Mouse (Mus musculus) lung, embryonic 16.5 days (tissue): ENCODE results near the gene Frmd5. TPM values are rescaled to one million over a fixed set of nuclear protein-coding genes. Genes with fewer than 3 reads are reported as not detected.

ENCODE experiments used
- ATAC-seq: fragments of 200-750 bp; cut with Nextera tagmentation; 2 replicates; pipeline ENCODE4 v1.8.0; 2017; ENCODE audit warnings: low read depth, mild to moderate bottlenecking, moderate library complexity
- H3K27ac ChIP-seq: fragments of 300-500 bp; sonication (generic); 2 replicates; pipeline ENCODE4 v1.5.1; 2014; ENCODE audit warnings: mild to moderate bottlenecking, control low read depth, low read length
- H3K27me3 ChIP-seq: fragments of 300-500 bp; sonication (generic); 2 replicates; pipeline ENCODE4 v1.6.1; 2014; ENCODE audit warnings: low read depth, low read length, mixed read lengths; ENCODE audit not compliant: control insufficient read depth, insufficient read depth
- H3K36me3 ChIP-seq: fragments of 300-500 bp; sonication (generic); 2 replicates; pipeline ENCODE4 v1.6.1; 2014; ENCODE audit warnings: low read length; ENCODE audit not compliant: control insufficient read depth, insufficient read depth
- H3K4me1 ChIP-seq: fragments of 300-500 bp; sonication (generic); replicated peaks from 2 replicates; pipeline ENCODE4 v1.6.1; 2014; ENCODE audit warnings: low read length, mixed read lengths; ENCODE audit not compliant: control insufficient read depth, insufficient read depth
- H3K4me2 ChIP-seq: fragments of 300-500 bp; sonication (generic); 2 replicates; pipeline ENCODE4 v1.6.1; 2014; ENCODE audit warnings: low read depth, low read length, control low read depth
- H3K4me3 ChIP-seq: fragments of 300-500 bp; sonication (generic); 2 replicates; pipeline ENCODE4 v1.5.1; 2014; ENCODE audit warnings: mild to moderate bottlenecking, low read length, control low read depth
- H3K9ac ChIP-seq: fragments of 300-500 bp; sonication (generic); 2 replicates; pipeline ENCODE4 v1.6.1; 2014; ENCODE audit warnings: low read length, control low read depth
- H3K9me3 ChIP-seq: fragments of 300-500 bp; sonication (generic); 2 replicates; pipeline ENCODE4 v1.6.1; 2016; ENCODE audit warnings: low read length; ENCODE audit not compliant: control insufficient read depth
- WGBS: fragments of 180-500 bp; shearing (Covaris S2); extraction: QIAGEN DNeasy Blood & Tissue Kit; methylation state at CpG from one replicate; pipeline ENCODE4 v1.1.7; 2014; 5-methylcytosine and 5-hydroxymethylcytosine counted together
- polyA plus RNA-seq: library from polyadenylated mRNA; unstranded; fragments of >200 nt; fragmentation: Nextera tagmentation; extraction: Ambion mirVana; gene quantifications from 2 replicates; pipeline ENCODE4 v1.2.1, GENCODE M21; 2015

The Frmd5 gene
- polyA plus RNA-seq, 1 experiment from 2014 or later = 4.4 TPM

GRCm38 (mm10) chr2:121660461-121661159, 146.3 kb downstream of the Frmd5 start:
- no peaks in the 10 kb centered on the region for H3K4me1 ChIP-seq
- H3K36me3 ChIP-seq = no peaks in the 10 kb centered on the region
- no peaks in the 10 kb centered on the region for H3K9me3 ChIP-seq
- no peak overlapping the region for H3K4me3 ChIP-seq
- WGBS = 57% methylated on average over 6 of the region's 6 CpGs
- no peaks in the 10 kb centered on the region for H3K27me3 ChIP-seq
- H3K27ac ChIP-seq = no peak overlapping the region
- ATAC-seq = no peak
- H3K4me2 ChIP-seq = no peak overlapping the region
- no peak overlapping the region for H3K9ac ChIP-seq

GRCm38 (mm10) chr2:121659350-121659749, 147.5 kb downstream of the Frmd5 start:
- Histone ChIP-seq H3K4me2 (no peak overlapping the region), H3K27me3 (no peaks in the 10 kb centered on the region), H3K9me3 (no peaks in the 10 kb centered on the region), H3K4me1 (no peaks in the 10 kb centered on the region), H3K4me3 (no peak overlapping the region), H3K27ac (no peak overlapping the region), H3K36me3 (no peaks in the 10 kb centered on the region), H3K9ac (no peak overlapping the region)
- 68% methylated on average over 4 of the region's 4 CpGs for WGBS
- no peak for ATAC-seq

GRCm38 (mm10) chr2:121658123-121658767, 148.6 kb downstream of the Frmd5 start:
- no peaks in the 10 kb centered on the region for H3K36me3 ChIP-seq
- WGBS = 77% methylated on average over 5 of the region's 5 CpGs

GRCm38 (mm10) chr2:121655966-121656365, 150.9 kb downstream of the Frmd5 start:
- Histone ChIP-seq H3K4me1 (no peaks in the 10 kb centered on the region), H3K4me3 (no peak overlapping the region), H3K9ac (no peak overlapping the region), H3K27me3 (no peaks in the 10 kb centered on the region), H3K27ac (no peak overlapping the region), H3K4me2 (no peak overlapping the region), H3K9me3 (no peaks in the 10 kb centered on the region), H3K36me3 (no peaks in the 10 kb centered on the region)
- no peak for ATAC-seq
- WGBS = 74% methylated on average over 6 of the region's 6 CpGs

More at GRCm38 (mm10) chr2:121658123-121658767, 148.6 kb downstream of the Frmd5 start:
- H3K27ac ChIP-seq = no peak overlapping the region
- H3K4me1 ChIP-seq = no peaks in the 10 kb centered on the region
- H3K9ac ChIP-seq = no peak overlapping the region
- no peaks in the 10 kb centered on the region for H3K9me3 ChIP-seq
- no peak overlapping the region for H3K4me3 ChIP-seq
- H3K4me2 ChIP-seq = no peak overlapping the region
- no peaks in the 10 kb centered on the region for H3K27me3 ChIP-seq
- no peak for ATAC-seq

GRCm38 (mm10) chr2:121655106-121655505, 151.8 kb downstream of the Frmd5 start:
- Histone ChIP-seq H3K36me3 (no peaks in the 10 kb centered on the region), H3K9ac (no peak overlapping the region), H3K4me1 (no peaks in the 10 kb centered on the region), H3K27ac (no peak overlapping the region), H3K4me2 (no peak overlapping the region), H3K27me3 (no peaks in the 10 kb centered on the region), H3K9me3 (no peaks in the 10 kb centered on the region), H3K4me3 (no peak overlapping the region)
- no peak for ATAC-seq
- 76% methylated on average over 8 of the region's 8 CpGs for WGBS

GRCm38 (mm10) chr2:121646528-121646927, 160.4 kb downstream of the Frmd5 start:
- no peak for ATAC-seq
- no peaks in the 10 kb centered on the region for H3K9me3 ChIP-seq
- no peaks in the 10 kb centered on the region for H3K36me3 ChIP-seq
- no peaks in the 10 kb centered on the region; the same call in 1 of the 2 replicates for H3K4me1 ChIP-seq
- WGBS = 54% methylated on average over 4 of the region's 4 CpGs
- no peak overlapping the region for H3K4me2 ChIP-seq
- H3K27ac ChIP-seq = no peak overlapping the region
- no peaks in the 10 kb centered on the region for H3K27me3 ChIP-seq
- H3K4me3 ChIP-seq = no peak overlapping the region
- H3K9ac ChIP-seq = no peak overlapping the region

- Histone ChIP-seq H3K36me3 (no peaks in the 10 kb centered on the region), H3K27ac (no peak overlapping the region), H3K9ac (no peak overlapping the region), H3K4me3 (no peak overlapping the region), H3K9me3 (no peaks in the 10 kb centered on the region), H3K27me3 (no peaks in the 10 kb centered on the region), H3K4me1 (no peaks in the 10 kb centered on the region; the same call in 1 of the 2 replicates), H3K4me2 (no peak overlapping the region)
- WGBS = 15% methylated on average over 6 of the region's 6 CpGs
- no peak for ATAC-seq
Measured at GRCm38 (mm10) chr2:121642934-121643333, 164.0 kb downstream of the Frmd5 start.

- Histone ChIP-seq H3K4me2 (no peak overlapping the region), H3K4me3 (no peak overlapping the region), H3K36me3 (no peaks in the 10 kb centered on the region), H3K4me1 (peaks cover 15% of the 10 kb centered on the region), H3K9me3 (no peaks in the 10 kb centered on the region), H3K9ac (no peak overlapping the region), H3K27ac (no peak overlapping the region), H3K27me3 (no peaks in the 10 kb centered on the region)
- ATAC-seq = peak; percentile 75
- WGBS = 18% methylated on average over 4 of the region's 4 CpGs
Measured at GRCm38 (mm10) chr2:121632091-121632490, 174.8 kb downstream of the Frmd5 start.

- no peak overlapping the region for H3K4me2 ChIP-seq
- no peak overlapping the region for H3K27ac ChIP-seq
- no peak for ATAC-seq
- H3K27me3 ChIP-seq = no peaks in the 10 kb centered on the region
- H3K4me1 ChIP-seq = peaks cover 15% of the 10 kb centered on the region
- no peaks in the 10 kb centered on the region for H3K36me3 ChIP-seq
- no peaks in the 10 kb centered on the region for H3K9me3 ChIP-seq
- 75% methylated on average over 5 of the region's 5 CpGs for WGBS
- H3K4me3 ChIP-seq = no peak overlapping the region
- no peak overlapping the region for H3K9ac ChIP-seq
Measured at GRCm38 (mm10) chr2:121630286-121630685, 176.6 kb downstream of the Frmd5 start.
